Mouse (Mus musculus): Measurements from ENCODE around the gene Apol7e. TPM values are rescaled to one million over a fixed set of nuclear protein-coding genes. Genes with fewer than 3 reads are reported as not detected.
A peak's percentile ranks its signal among the peaks of the same experiment; 100 is the strongest.
"Not testable (repeated sequence)": the region's sequence is repeated elsewhere in the genome, so short reads cannot be mapped to it uniquely, and the experiment has no call there.

The Apol7e gene
- total RNA-seq, 2 experiments from 2014 or later: not detected

- not testable (repeated sequence) for DNase-seq
- intact Hi-C loops (cut with DNase I): loop anchor here (5.0 kb wide), 1 partner anchor 327 kb away; no protein-coding TSS in a partner anchor
Observed at GRCm38 (mm10) chr15:77733903-77734302, 35.2 kb downstream of the Apol7e start.

DNA sequence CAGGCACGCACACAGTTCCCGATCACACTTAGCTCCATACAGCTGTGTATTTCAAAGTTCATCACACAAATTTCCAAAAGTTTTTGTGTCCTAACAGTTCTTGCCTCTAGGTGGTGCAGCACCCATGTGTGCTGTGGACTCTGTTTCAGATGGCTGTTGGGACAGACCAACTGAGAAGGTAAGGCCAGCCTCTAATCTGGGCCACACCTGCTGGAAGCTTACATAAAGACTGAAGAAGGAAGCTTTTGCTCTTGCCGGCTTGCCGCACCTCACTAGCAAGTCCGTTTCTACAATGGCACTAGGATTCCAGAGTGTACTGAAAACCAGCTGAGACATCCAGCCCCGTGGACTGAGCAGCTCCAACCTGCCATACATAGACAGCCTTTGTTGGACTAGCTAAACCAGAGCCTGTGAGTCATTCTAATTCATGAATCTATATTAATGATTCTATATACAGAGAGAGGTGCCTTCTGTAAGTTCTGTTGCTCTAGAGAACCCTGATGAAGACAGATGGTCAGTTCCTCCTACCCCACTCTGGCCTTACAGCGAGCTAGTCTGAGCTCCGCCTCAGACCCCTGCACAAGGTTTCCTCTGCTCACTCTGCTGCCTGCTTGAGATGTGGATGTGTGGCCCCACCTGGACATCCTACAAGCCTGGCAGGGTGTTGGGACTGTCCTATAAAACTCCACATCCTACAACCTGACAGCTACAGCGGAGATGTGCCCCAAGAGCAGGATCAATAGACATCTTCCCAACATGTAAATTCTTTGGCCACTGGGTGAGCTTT lies 42.0 kb downstream of the Apol7e start:
- intact Hi-C loops (cut with DNase I): no loop called here
- no peak for DNase-seq

DNA sequence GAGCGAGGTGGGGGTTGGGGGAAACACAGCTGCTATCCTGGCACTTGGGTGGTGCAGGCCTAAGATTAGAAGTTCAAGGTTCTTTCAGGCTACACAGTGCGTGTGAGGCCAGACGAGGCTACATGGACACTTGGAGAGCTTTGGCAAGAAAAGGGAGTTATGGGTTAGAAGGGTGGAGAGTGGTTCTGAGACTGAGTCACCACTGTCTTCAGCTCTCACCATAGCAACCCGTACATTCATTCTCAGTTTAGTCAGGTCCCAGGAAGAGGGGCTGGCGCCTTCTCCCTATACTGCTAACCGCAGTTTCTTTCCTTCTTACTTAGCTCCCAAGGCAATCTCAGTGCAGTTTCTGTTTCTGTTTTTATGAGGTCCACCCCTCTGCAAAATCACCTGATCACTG lies 42.9 kb downstream of the Apol7e start:
- intact Hi-C loops (cut with DNase I): not testable (repeated sequence)

GRCm38 (mm10) chr15:77744632-77745031 lies 46.0 kb downstream of the Apol7e start:
- no peak for DNase-seq
- intact Hi-C loops (cut with DNase I): no loop called here

More for the DNA sequence above, 42.9 kb downstream of the Apol7e start:
- not testable (repeated sequence) for DNase-seq

GRCm38 (mm10) chr15:77745081-77745480 lies 46.4 kb downstream of the Apol7e start:
- no peak for DNase-seq
- intact Hi-C loops (cut with DNase I): no loop called here

DNA sequence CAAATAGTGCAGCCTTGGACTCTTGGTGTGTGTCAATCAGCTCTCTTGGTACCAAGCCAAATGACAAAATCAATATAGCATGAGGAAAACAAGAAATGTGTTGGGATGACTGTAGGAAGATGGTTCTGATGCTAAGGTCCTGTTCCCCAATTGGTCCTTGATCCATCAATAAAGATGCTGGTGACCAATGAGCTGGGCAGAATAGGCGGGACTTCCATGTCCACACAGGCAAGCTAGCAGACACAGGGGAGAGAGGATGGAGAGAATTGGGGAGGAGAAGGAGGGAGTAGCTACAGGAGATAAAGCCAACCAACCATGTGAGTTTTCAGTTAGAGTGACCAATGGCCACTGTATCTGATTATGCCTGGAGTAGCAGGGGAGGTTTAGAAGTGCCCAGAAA lies 47.7 kb downstream of the Apol7e start:
- DNase-seq: no peak
- intact Hi-C loops (cut with DNase I): no loop called here

- no peak for DNase-seq
- intact Hi-C loops (cut with DNase I): no loop called here
Observed at GRCm38 (mm10) chr15:77748414-77748813, 49.8 kb downstream of the Apol7e start.

GRCm38 (mm10) chr15:77749717-77750116 lies 51.1 kb downstream of the Apol7e start:
- DNase-seq: no peak
- intact Hi-C loops (cut with DNase I): no loop called here

DNA sequence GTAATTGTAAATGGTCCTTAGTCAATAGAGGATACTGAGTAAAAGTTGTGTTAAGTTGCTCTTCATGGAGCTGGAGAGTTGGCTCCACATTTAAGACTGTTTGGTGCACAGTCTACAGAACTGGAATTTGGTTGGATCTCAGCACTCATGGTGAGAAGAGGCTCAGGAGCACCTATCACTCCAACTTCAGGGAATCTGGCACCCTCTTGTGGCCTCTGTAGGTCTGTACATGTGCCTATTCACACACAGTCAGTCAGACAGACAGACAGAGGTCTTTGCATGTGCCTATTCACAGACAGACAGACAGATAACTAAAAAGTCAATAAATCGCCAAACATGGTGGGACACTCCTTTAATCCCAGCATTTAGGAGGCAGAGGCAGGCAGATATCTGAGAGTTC lies 51.8 kb downstream of the Apol7e start:
- intact Hi-C loops (cut with DNase I): no loop called here
- peak; percentile 36 to 48 for DNase-seq

- no peak for DNase-seq
- intact Hi-C loops (cut with DNase I): no loop called here
Observed at GRCm38 (mm10) chr15:77752443-77752842, 53.8 kb downstream of the Apol7e start.

DNA sequence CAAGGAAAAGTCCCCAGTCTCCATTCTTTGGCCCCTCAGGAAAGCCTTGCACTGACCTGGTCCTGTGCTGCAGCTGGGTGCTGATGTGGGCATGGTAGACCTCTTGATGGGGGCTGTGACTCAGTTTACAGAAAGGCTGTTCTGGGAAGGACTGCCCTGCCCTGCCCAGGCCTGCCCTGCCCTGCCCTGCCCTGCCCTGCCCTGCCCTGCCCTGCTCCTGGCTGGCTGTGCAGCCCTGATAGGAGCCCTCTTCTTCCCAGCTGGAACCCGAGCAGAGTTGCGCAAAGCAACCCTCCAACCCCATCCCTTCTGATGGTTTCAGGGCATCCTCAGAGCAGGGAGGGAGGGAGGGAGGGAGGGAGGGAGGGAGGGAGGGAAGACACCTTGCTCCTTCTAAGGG lies 56.5 kb downstream of the Apol7e start:
- intact Hi-C loops (cut with DNase I): no loop called here
- no peak for DNase-seq

GRCm38 (mm10) chr15:77756081-77756480 lies 57.4 kb downstream of the Apol7e start:
- intact Hi-C loops (cut with DNase I): no loop called here
- DNase-seq: no peak

GRCm38 (mm10) chr15:77756848-77757247 lies 58.2 kb downstream of the Apol7e start, which contains the start of gene Apol8:
Gene Apol8, minus strand, starts transcription at chr15:77757003.
- intact Hi-C loops (cut with DNase I): no loop called here
- DNase-seq: peak; percentile 38 to 53

GRCm38 (mm10) chr15:77757586-77758226 lies 59.0 kb downstream of the Apol7e start:
- DNase-seq: no peak

DNA sequence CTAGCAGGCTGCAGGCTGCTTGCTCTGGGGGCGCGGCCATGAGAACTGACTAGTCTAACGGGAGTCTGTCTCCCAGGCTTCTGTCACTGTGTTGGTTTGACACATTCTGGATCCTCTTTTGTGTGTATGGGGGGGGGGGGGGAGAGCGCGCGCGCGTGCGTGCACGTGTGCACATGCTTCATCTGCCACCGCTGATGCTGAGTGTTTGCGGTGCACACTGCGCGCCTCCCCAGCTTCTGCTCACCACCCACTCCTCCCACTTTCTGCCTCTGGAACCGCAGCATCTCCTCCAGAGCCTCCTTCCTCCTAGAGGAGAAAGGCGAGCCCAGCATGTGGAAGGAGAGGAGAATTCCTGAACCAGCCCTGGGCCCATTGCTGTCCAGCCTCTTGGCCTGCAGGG lies 61.4 kb downstream of the Apol7e start:
- intact Hi-C loops (cut with DNase I): loop anchor here (5.0 kb wide), 1 partner anchor 157 kb away; no protein-coding TSS in a partner anchor
- no peak for DNase-seq

More at GRCm38 (mm10) chr15:77757586-77758226, 59.0 kb downstream of the Apol7e start:
- intact Hi-C loops (cut with DNase I): no loop called here

GRCm38 (mm10) chr15:77761083-77761482 lies 62.4 kb downstream of the Apol7e start:
- no peak for DNase-seq
- intact Hi-C loops (cut with DNase I): loop anchor here (5.0 kb wide), 1 partner anchor 156 kb away; no protein-coding TSS in a partner anchor

GRCm38 (mm10) chr15:77761561-77762380 lies 63.1 kb downstream of the Apol7e start:
- intact Hi-C loops (cut with DNase I): loop anchor here (5.0 kb wide), 1 partner anchor 156 kb away; no protein-coding TSS in a partner anchor
- peak in 1 of 2 experiments; percentile 37 for DNase-seq

GRCm38 (mm10) chr15:77763050-77763449 lies 64.4 kb downstream of the Apol7e start:
- intact Hi-C loops (cut with DNase I): loop anchor here (5.0 kb wide), 1 partner anchor 154 kb away; no protein-coding TSS in a partner anchor
- DNase-seq: no peak

DNA sequence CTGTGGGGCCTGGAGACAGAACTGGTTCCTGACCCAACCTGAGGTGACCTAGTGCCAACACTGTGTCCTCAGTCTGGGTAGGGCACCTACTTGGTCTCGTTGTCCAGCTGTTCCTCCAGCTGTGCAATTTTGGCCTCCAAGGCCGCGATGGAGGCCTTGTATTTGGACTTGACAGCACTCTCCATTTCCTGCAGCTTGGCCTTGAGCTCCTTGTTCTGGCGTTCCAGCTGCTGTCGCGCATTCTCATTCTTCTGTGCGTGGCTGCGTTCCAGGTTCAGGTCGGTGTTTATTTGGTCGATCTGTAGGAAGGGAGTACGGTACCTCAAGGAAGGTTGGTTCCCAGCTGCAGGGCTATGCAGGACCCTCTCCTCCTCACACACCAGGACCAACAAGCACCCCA lies 65.0 kb downstream of the Apol7e start:
- intact Hi-C loops (cut with DNase I): loop anchor here (5.0 kb wide), 1 partner anchor 154 kb away; no protein-coding TSS in a partner anchor
- DNase-seq: no peak

GRCm38 (mm10) chr15:77764391-77765006 lies 65.8 kb downstream of the Apol7e start:
- peak; percentile 72 to 79 for DNase-seq
- intact Hi-C loops (cut with DNase I): loop anchor here (5.0 kb wide), 1 partner anchor 153 kb away; no protein-coding TSS in a partner anchor

Data from heart, postnatal 36 days (tissue).